Mouse (Mus musculus) G1E-ER4 (cell line): ENCODE results near the gene Gm49361. TPM values are rescaled to one million over a fixed set of nuclear protein-coding genes. Genes with fewer than 3 reads are reported as not detected.

Source experiments
- GATA1 ChIP-seq: IDR thresholded peaks from one replicate; pipeline ENCODE4 v1.8.0; 2012; ENCODE audit warnings: low read length, inconsistent platforms
- polyA plus RNA-seq: library from polyadenylated mRNA; stranded (reverse); fragments of >175 nt; gene quantifications from 2 replicates; pipeline ENCODE4 v1.2.3, GENCODE M21; 2012

Gene Gm49361
- polyA plus RNA-seq, 1 experiment, result not detected

DNA sequence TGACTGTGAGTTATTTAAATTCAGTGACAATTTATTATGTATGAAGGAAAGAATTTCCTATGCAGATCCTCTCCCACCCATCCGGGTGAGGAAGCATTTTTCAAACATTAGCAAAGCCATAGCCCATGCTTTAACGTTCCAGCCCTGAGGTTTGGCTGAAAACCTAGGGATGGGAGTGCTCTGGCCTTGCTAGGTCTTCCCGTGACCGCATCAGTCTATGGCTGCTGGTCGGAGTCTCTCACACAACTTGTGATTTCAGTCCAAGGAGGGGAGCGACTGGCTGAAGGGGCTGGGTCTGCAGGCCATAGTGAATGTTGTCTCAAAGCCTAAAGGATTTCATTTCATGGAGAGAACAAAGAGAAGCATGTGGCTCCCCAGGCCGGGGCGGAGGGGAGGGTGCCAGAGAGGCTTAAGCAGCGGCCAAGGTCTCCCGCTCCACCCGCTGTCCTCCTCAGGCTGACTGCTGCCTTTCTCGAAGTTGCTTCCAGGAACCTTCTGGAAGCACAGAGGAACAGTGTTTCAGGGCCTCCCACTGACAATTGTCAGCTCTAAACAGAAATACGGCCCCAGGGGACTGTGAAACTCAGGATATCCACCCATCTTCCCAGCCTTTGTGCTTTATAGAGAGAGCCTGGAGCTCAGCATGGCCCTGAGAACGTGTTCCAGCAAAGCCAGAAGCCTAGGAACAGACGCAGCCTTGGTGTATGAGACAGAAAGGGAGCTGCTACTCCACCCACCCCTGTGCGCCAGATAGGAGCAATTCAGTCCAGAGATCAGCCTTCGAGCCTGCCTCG, 38.6 kb downstream of the Gm49361 start:
- no peak for TF ChIP-seq GATA1

GRCm38 (mm10) chr14:57706760-57707099, 39.2 kb downstream of the Gm49361 start:
- TF ChIP-seq GATA1, result no peak

- no peak for TF ChIP-seq GATA1
These were observed 40.1 kb downstream of the Gm49361 start for GRCm38 (mm10) chr14:57705759-57706158.

DNA sequence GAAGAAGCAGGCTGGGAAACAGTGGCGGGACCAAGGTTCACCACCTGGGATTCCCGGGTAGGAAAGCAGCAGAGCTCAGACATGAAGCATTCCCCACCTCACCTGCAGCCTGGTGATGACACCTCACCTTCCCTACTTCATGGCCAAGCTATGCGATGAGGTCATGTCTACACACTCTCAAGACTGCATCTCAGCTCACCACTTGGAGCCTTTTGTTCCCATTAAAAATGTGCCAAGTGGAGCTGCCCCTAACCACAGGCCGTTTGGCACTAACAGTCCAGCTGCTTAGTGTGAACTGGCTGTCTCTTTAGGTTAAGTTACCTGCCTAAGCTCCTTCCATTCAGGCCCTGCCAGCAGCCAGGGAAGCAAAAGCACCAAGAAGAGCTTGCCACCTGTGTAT, 40.8 kb downstream of the Gm49361 start:
- no peak for TF ChIP-seq GATA1

- no peak for TF ChIP-seq GATA1
These were observed 43.9 kb downstream of the Gm49361 start for GRCm38 (mm10) chr14:57701915-57702477.

GRCm38 (mm10) chr14:57699461-57699970, 46.4 kb downstream of the Gm49361 start:
- no peak for TF ChIP-seq GATA1

DNA sequence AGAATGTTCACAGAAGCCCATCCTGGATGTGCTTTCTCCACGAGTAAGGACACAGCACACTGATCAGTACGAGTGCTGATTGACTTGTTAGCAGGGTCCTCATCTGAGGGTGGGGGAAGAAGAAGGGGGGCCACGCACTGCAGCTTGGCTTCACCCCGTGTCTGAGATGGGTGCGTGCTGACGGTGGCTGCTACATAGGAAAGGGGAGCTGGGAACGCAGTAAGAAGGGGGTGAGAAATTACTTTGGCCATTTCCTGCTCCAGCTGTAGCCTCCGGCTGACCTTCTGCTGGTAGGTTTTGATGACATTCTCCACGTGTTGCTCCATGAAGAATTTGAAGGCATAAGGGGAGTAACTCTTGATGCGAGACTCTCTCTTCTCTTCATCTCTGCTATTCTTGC, 46.9 kb downstream of the Gm49361 start:
- no peak for TF ChIP-seq GATA1

DNA sequence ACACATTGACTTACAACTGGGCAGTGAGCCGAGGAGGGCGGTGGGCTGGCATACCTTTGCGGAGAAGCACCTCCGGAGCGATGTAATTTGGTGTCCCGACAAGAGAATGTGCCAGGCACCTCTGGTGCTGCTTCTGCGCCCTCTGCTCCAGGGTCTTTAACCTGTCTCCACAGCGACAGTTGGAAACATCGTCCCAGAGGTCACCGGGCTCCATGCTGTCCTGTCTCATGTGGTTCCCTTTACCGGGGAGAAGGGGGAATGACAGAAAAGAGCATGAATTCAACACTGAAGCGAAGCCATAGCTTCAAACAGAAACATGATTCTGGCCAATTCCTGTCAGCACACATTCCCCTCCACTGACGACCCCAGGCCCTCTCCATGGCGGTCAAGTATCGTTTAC, 49.8 kb downstream of the Gm49361 start:
- TF ChIP-seq GATA1, result no peak

DNA sequence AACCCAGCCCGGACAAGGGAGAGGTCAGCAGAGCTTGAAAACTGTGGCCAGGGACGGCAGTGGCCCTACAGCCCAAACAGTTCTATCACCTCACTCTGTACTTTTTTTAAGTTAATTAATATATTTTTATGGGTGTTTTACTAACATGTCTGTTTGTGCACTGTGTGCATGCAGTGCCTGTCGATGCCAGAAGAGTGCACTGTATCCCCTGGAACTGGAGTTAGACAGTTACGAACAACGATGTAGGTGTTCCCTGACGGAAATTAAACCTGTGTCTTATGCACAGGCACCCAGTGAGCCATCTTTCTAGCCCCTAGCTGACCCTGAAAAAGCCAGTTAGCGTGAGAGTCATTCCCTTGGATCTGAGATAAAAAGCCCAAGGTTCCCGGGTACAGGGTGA, 50.4 kb downstream of the Gm49361 start:
- TF ChIP-seq GATA1, result no peak

DNA sequence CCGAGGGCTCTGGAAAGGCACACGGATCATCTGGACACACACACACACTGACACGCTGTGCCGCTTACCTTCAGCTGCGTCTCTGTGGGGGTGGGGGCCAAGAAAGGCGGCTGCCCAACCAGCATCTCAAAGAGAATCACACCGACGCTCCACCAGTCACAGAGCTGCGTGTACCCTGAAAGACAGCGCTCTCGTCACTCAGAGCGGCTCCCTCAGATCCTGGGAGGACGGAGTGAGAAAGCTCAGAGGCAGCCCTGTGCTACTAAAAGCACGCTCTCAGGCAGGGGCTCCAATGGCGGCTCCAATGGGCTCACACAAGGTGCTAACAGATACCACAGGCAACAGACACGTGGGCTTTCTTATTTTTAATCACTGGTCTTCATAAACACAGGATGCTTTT, 51.7 kb downstream of the Gm49361 start:
- no peak for TF ChIP-seq GATA1

DNA sequence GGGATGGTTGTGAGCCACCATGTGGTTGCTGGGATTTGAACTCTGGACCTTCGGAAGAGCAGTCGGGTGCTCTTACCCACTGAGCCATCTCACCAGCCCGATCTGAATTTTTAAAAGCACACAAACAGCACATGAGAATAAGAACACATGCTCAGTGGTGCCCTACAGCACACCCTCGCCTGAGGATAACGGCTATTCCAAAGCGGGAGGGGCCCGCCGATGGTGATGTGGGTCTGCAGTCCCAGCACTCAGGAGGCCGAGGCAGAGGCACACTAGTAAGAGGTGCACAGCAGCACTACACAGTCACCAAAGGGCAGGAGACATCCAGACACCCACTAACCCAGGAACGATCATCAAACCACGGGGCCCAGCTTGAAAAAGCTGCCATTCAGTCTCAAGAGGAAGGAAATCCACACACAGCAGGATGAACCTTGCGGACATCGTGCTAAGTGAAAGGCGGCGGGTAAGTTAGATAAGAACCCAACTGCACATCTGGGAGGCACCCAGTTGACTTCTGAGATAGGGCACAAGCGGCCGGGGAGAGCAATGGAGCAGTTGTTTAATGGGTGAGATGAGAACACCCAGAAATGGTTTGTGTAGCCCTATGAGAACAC, 53.3 kb downstream of the Gm49361 start:
- TF ChIP-seq GATA1, result peak; percentile 25

- TF ChIP-seq GATA1, result no peak
These were observed 54.6 kb downstream of the Gm49361 start for GRCm38 (mm10) chr14:57691316-57691715.

- no peak for TF ChIP-seq GATA1
These were observed 55.2 kb downstream of the Gm49361 start for GRCm38 (mm10) chr14:57690681-57691080.

GRCm38 (mm10) chr14:57687441-57687840, 58.5 kb downstream of the Gm49361 start:
- no peak for TF ChIP-seq GATA1

DNA sequence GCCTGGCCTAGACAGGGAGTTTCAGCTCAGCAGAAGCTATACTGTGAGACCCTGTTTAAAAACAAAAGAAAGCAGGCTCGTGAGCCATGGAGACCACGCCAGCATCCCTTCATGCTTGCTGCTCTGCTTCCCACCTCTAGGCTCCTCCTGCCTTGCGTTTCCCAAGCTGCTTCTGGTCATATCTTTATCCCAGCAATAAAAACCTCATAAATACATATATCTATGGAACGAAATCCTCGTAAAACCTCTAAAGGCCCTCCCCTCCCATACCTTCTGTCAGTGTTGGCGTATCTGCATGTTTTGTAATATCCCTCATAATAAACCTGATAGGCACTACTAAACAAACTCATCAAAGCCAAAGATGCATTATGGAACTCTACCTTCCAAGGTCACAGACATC, 59.3 kb downstream of the Gm49361 start:
- TF ChIP-seq GATA1, result no peak

DNA sequence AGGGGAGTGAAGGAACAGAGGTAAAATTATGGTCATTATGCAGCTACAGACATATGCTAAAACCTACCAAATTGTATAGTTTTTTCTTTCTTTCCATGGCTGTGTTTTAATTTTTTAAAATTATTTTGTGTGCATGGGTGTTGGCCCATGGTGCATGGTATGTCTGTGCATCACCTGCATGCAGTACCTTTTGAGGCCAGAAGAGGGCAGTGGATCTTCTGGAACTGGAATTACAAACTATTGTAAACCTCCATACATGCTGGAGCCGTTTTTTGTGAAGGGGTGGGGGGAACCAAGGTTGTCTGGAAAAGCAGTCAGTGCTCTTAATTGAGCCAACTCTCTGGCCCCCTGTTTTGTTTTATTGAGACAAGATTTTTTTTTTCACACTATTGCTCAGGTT, 61.3 kb downstream of the Gm49361 start:
- no peak for TF ChIP-seq GATA1

DNA sequence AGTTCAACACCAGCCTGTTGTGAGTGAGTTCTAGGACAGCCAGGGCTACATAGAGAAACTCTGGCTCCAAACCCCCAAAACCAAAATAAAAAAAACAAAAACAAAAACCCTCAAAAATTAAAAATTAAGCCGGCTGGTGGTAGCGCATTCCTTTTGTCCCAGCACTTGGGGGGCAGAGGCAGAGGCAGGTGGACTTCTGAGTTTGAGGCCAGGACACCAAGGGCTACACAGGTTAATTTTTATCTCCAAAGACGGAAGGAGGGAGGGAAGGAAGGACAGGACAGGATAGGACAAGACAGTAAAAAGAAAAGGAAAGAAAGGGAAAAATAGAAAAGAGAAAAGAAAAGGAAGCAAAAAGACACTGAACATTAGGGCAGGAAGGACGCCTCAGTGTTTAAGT, 63.2 kb downstream of the Gm49361 start:
- no peak for TF ChIP-seq GATA1
